Mouse (Mus musculus): Measurements from ENCODE around the gene Utp3. TPM values are rescaled to one million over a fixed set of nuclear protein-coding genes. Genes with fewer than 3 reads are reported as not detected.

Utp3 gene
- 42.0 and 46.2 TPM in 2 replicates for polyA plus RNA-seq (2014; fragmentation: Nextera tagmentation; extraction: Ambion mirVana)

DNA sequence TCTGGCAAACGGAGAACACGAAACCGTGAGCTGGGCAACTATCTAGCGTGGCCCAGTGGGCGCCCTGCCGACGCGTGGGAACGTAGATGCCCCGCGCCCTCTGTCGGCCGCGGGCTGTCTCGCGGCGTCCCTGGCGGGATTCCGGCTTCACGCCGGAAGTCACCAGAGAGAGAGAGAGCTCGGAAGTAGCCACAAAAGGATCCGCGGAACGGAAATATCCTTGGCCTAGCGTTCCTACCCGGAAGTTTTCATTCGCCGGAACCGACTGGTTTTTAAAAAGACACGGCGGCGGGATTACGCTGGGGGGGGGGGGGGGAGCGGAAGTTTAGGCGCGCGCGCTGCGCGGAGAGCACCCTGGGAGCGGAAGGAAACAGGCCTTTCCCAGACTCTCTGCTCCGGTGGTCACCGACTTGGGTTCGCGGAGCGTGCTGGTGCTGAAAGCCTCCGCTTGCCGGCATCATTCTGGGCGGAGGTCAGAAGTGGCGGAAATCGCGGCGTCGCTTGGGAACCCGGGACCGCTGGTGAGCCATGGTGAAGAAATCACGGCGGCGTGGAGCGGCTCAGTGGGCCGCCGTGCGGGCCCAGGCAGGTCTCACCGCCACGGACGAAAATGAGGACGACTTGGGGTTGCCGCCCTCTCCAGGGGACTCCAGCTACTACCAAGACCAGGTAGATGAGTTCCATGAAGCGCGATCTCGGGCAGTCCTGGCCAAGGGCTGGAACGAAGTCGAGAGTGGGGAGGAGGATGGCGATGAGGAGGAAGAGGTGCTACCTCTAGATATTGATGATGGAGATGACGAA, at the start of gene Utp3:
Gene Utp3 (plus strand): TSS at position 377 of the 801 bp plus-strand sequence.
- Histone ChIP-seq H3K27me3 (ENCODE audit: control insufficient read depth, insufficient read depth, low read length) (no peaks in the 10 kb centered on the region), H3K4me3 (replicated peaks; ENCODE audit: low read depth, low read length) (peak within 1 kb of the TSS; percentile 89), H3K36me3 (ENCODE audit: control insufficient read depth, insufficient read depth, low read length) (no peaks in the 10 kb centered on the region), H3K9me3 (ENCODE audit: control insufficient read depth, low read length) (no peaks in the 10 kb centered on the region), H3K27ac (replicated peaks; ENCODE audit: low read depth, low read length) (peak within 1 kb of the TSS; percentile 82), H3K4me1 (ENCODE audit: control insufficient read depth, insufficient read depth, low read length) (peaks cover 14% of the 10 kb centered on the region), H3K9ac (replicated peaks; ENCODE audit: low read length) (peak within 1 kb of the TSS; percentile 87), H3K4me2 (ENCODE audit: low read length) (peak within 1 kb of the TSS; percentile 96)
- DNase-seq (peak; percentile 99), ATAC-seq (ENCODE audit: low FRiP score, low TSS enrichment) (peak; percentile 96)
- under 1% methylated on average over 76 of the region's 76 CpGs for whole genome bisulfite sequencing

DNA sequence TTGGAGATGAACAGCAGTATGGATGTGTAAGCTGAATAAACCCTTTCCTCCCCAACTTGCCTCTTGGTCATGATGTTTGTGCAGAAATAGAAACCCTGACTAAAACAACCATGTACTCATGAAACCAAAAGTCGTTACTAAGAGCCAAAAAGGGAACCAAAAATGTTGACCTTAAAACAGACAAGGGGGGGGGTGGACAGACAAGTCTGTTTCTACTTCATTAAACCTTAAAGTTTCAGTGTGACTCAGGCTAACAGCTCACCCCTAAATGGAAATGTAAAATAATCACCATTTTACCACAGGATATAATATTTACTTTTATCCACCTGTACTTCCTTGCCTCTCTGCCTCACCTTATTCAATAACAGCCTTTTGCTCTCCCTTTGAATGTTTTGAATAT, 45.7 kb upstream of the Utp3 start:
- WGBS = 70% methylated on average over 1 of the region's 1 CpGs
- Histone ChIP-seq H3K4me2 (ENCODE audit: low read length) (no peak overlapping the region), H3K4me1 (ENCODE audit: control insufficient read depth, insufficient read depth, low read length) (no peaks in the 10 kb centered on the region), H3K9ac (replicated peaks; ENCODE audit: low read length) (no peak overlapping the region), H3K4me3 (replicated peaks; ENCODE audit: low read depth, low read length) (no peak overlapping the region), H3K9me3 (ENCODE audit: control insufficient read depth, low read length) (no peaks in the 10 kb centered on the region), H3K36me3 (ENCODE audit: control insufficient read depth, insufficient read depth, low read length) (no peaks in the 10 kb centered on the region), H3K27ac (replicated peaks; ENCODE audit: low read depth, low read length) (no peak overlapping the region), H3K27me3 (ENCODE audit: control insufficient read depth, insufficient read depth, low read length) (no peaks in the 10 kb centered on the region)
- DNase-seq (no peak), ATAC-seq (ENCODE audit: low FRiP score, low TSS enrichment) (no peak)

DNA sequence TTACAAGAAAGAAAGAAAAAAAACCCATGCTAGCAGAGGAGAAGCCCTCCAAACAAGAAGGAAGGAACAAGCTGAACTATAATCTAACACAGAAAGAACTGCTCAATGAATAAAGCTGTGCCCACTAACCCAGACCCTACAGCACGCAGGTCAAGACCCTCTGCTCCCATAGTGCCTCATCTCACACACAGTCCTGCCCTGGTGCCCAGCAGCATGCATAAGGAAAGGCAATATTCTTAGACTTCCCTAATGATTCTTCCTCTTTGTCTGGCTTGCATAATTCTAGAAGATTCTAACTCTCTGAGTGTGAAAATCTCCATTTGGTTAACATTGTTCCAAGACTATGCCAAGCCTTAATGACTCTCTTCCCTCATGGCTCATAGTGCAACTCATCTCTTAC, 45.3 kb upstream of the Utp3 start:
- WGBS = 76% methylated on average over 1 of the region's 1 CpGs
- no peak overlapping the region for H3K27ac ChIP-seq (replicated peaks; ENCODE audit: low read depth, low read length)
- H3K4me3 ChIP-seq (replicated peaks; ENCODE audit: low read depth, low read length) = no peak overlapping the region
- no peak for ATAC-seq (ENCODE audit: low FRiP score, low TSS enrichment)
- DNase-seq = no peak
- no peaks in the 10 kb centered on the region for H3K4me1 ChIP-seq (ENCODE audit: control insufficient read depth, insufficient read depth, low read length)
- no peaks in the 10 kb centered on the region for H3K36me3 ChIP-seq (ENCODE audit: control insufficient read depth, insufficient read depth, low read length)
- H3K4me2 ChIP-seq (ENCODE audit: low read length) = no peak overlapping the region
- H3K9me3 ChIP-seq (ENCODE audit: control insufficient read depth, low read length) = no peaks in the 10 kb centered on the region
- H3K9ac ChIP-seq (replicated peaks; ENCODE audit: low read length) = no peak overlapping the region
- no peaks in the 10 kb centered on the region for H3K27me3 ChIP-seq (ENCODE audit: control insufficient read depth, insufficient read depth, low read length)

DNA sequence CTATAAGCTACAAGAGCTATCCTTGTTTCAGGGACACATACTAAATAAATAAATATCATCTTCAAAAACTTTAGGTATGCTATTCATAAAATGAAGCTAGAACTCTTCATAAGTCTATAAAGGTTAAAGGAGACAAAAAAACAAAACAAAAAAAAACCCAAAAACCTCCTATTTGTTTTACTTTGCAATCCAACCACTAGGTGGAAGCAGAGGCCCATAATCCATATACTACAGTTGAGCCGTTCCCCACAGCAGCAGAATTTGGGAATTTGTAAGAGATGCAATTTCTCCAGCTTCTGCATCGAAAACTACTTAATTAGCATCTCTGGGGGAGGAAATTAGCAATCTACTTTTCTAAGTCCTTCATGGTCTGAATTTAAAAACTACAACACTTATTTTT, 35.0 kb upstream of the Utp3 start:
- 5% methylated on average over 2 of the region's 2 CpGs for WGBS
- H3K9me3 ChIP-seq (ENCODE audit: control insufficient read depth, low read length) = no peaks in the 10 kb centered on the region

DNA sequence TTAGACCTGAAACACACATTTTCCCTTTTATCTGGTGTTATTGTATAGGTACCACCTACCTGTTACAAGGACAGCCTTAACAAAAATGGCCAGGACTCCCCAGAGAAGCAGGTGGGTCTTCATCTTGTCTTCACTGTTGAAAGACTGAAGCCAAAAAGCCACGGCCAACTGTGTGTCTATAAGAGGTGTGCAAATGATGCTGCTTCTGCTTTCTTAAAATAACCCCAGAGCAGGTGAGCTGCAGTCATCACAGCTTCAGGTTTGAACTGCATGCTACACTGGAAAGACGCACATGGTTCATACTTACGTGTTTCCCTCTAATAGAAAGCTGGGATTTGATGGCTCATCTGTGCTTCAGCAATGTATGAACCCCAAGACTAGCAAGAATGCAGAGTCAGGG, 26.6 kb upstream of the Utp3 start, which contains the start of gene Jchain:
Gene Jchain (minus strand): TSS at position 235 of the 400 bp plus-strand sequence.
- no peak within 1 kb of the TSS for H3K9ac ChIP-seq (replicated peaks; ENCODE audit: low read length)
- no peaks in the 10 kb centered on the region for H3K27me3 ChIP-seq (ENCODE audit: control insufficient read depth, insufficient read depth, low read length)
- ATAC-seq (ENCODE audit: low FRiP score, low TSS enrichment) (no peak), DNase-seq (no peak)
- H3K4me2 ChIP-seq (ENCODE audit: low read length) = no peak within 1 kb of the TSS
- no peak within 1 kb of the TSS for H3K27ac ChIP-seq (replicated peaks; ENCODE audit: low read depth, low read length)
- H3K36me3 ChIP-seq (ENCODE audit: control insufficient read depth, insufficient read depth, low read length) = no peaks in the 10 kb centered on the region
- no peak within 1 kb of the TSS for H3K4me3 ChIP-seq (replicated peaks; ENCODE audit: low read depth, low read length)
- H3K4me1 ChIP-seq (ENCODE audit: control insufficient read depth, insufficient read depth, low read length) = no peaks in the 10 kb centered on the region
- H3K9me3 ChIP-seq (ENCODE audit: control insufficient read depth, low read length) = no peaks in the 10 kb centered on the region
- WGBS = 89% methylated on average over 3 of the region's 3 CpGs

More for the DNA sequence above, 35.0 kb upstream of the Utp3 start:
- ATAC-seq (ENCODE audit: low FRiP score, low TSS enrichment) (no peak), DNase-seq (peak; percentile 83)
- Histone ChIP-seq H3K4me2 (ENCODE audit: low read length) (no peak overlapping the region), H3K9ac (replicated peaks; ENCODE audit: low read length) (no peak overlapping the region), H3K27me3 (ENCODE audit: control insufficient read depth, insufficient read depth, low read length) (no peaks in the 10 kb centered on the region), H3K4me1 (ENCODE audit: control insufficient read depth, insufficient read depth, low read length) (no peaks in the 10 kb centered on the region), H3K4me3 (replicated peaks; ENCODE audit: low read depth, low read length) (no peak overlapping the region), H3K36me3 (ENCODE audit: control insufficient read depth, insufficient read depth, low read length) (no peaks in the 10 kb centered on the region), H3K27ac (replicated peaks; ENCODE audit: low read depth, low read length) (no peak overlapping the region)

DNA sequence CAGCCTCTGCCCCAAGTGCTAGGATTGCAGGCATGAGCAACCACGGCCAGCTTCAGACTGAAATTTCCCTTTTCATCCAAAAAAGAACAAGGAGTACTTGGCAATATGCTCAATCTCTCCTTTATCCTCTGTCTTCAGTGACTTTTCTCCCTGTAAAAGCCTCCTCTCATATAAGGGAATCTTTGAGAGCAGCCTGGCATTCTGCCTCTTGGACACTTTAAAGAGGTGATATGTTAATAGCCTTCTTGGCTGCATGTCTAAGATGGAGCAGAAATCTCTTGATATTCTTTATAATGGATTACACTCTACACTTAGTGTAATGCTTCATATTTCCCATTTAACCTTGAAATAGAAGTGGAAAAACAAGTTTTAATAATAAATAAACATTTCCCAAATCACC, 23.4 kb upstream of the Utp3 start:
- 63% methylated on average over 1 of the region's 1 CpGs for WGBS
- DNase-seq = no peak

DNA sequence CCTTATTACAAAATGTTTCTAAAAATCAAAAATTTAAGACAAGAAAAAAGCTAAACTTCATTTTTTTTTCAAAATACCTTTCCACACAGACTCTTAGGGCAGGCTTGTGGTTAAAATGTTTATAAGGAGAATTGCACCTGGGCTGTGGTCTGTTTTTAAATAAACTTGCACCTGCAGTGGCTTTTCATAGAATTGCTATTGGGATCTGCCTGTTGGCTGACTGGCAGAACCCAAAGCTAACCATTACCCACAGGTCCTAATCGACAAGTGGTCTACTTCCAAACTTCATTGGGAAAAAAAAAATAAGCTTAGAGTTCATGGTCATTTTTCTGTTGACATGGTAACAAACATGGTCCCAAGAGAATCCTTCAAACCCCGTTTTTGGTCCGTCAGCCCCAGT, 19.6 kb upstream of the Utp3 start:
- Histone ChIP-seq H3K27ac (replicated peaks; ENCODE audit: low read depth, low read length) (no peak overlapping the region), H3K9me3 (ENCODE audit: control insufficient read depth, low read length) (no peaks in the 10 kb centered on the region), H3K4me2 (ENCODE audit: low read length) (no peak overlapping the region), H3K27me3 (ENCODE audit: control insufficient read depth, insufficient read depth, low read length) (no peaks in the 10 kb centered on the region), H3K4me1 (ENCODE audit: control insufficient read depth, insufficient read depth, low read length) (no peaks in the 10 kb centered on the region), H3K4me3 (replicated peaks; ENCODE audit: low read depth, low read length) (no peak overlapping the region), H3K36me3 (ENCODE audit: control insufficient read depth, insufficient read depth, low read length) (no peaks in the 10 kb centered on the region), H3K9ac (replicated peaks; ENCODE audit: low read length) (no peak overlapping the region)
- WGBS = 64% methylated on average over 3 of the region's 3 CpGs
- no peak for DNase-seq
- no peak for ATAC-seq (ENCODE audit: low FRiP score, low TSS enrichment)

More for the DNA sequence above, 23.4 kb upstream of the Utp3 start:
- Histone ChIP-seq H3K27me3 (ENCODE audit: control insufficient read depth, insufficient read depth, low read length) (no peaks in the 10 kb centered on the region), H3K36me3 (ENCODE audit: control insufficient read depth, insufficient read depth, low read length) (no peaks in the 10 kb centered on the region), H3K4me1 (ENCODE audit: control insufficient read depth, insufficient read depth, low read length) (no peaks in the 10 kb centered on the region), H3K9me3 (ENCODE audit: control insufficient read depth, low read length) (no peaks in the 10 kb centered on the region), H3K27ac (replicated peaks; ENCODE audit: low read depth, low read length) (no peak overlapping the region), H3K9ac (replicated peaks; ENCODE audit: low read length) (no peak overlapping the region), H3K4me3 (replicated peaks; ENCODE audit: low read depth, low read length) (no peak overlapping the region), H3K4me2 (ENCODE audit: low read length) (no peak overlapping the region)
- ATAC-seq (ENCODE audit: low FRiP score, low TSS enrichment) = no peak

DNA sequence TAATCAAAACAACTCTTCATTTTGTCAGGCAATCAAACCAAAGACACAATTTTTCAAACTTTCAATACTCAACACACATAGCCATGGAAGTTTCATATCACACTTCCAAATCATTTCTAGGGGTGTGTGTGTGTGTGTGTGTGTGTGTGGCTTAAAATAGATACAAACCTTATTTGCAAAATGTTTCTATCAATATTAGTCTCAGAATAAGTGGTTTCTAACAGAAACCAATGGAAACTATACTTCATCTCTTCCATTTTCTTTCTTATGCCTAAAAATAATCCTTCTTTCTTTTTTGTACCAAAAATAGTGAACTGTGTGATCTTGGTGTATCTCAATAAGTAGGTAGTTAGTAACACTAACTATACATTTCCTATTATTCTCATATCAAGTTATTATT, 13.4 kb upstream of the Utp3 start:
- ATAC-seq (ENCODE audit: low FRiP score, low TSS enrichment) = no peak
- Histone ChIP-seq H3K27me3 (ENCODE audit: control insufficient read depth, insufficient read depth, low read length) (no peaks in the 10 kb centered on the region), H3K4me1 (ENCODE audit: control insufficient read depth, insufficient read depth, low read length) (no peaks in the 10 kb centered on the region), H3K4me2 (ENCODE audit: low read length) (no peak overlapping the region), H3K9me3 (ENCODE audit: control insufficient read depth, low read length) (no peaks in the 10 kb centered on the region), H3K9ac (replicated peaks; ENCODE audit: low read length) (no peak overlapping the region), H3K36me3 (ENCODE audit: control insufficient read depth, insufficient read depth, low read length) (no peaks in the 10 kb centered on the region), H3K4me3 (replicated peaks; ENCODE audit: low read depth, low read length) (no peak overlapping the region), H3K27ac (replicated peaks; ENCODE audit: low read depth, low read length) (no peak overlapping the region)
- no peak for DNase-seq

DNA sequence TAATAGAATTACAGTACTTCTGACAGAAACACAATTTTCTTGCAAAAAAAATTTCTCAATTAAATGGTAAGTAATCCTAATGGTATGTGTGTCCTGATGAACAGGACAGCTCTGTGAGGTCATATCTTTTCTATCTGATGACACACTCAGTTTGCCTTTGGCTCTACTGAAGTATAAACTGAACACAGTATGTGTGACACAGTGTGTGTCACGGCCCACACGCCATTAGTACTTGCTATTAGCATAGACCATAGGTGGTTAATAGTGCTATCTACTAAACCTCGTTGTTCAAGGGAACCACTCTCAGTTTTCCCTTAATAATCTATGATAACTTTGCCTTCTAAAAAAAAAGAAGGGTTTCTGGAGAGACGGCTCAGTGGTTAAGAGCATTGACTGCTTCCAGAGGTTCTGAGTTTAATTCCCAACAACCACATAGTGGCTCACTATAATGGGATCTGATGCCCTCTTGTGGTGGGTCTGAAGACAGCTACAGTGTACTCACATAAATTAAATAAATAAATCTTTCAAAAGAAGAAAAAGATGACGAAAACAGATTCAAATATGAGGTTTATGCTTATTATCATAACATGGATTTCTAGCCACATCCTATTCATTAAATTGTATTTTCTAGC, 11.5 kb upstream of the Utp3 start:
- Histone ChIP-seq H3K36me3 (ENCODE audit: control insufficient read depth, insufficient read depth, low read length) (no peaks in the 10 kb centered on the region), H3K4me1 (ENCODE audit: control insufficient read depth, insufficient read depth, low read length) (no peaks in the 10 kb centered on the region), H3K27ac (replicated peaks; ENCODE audit: low read depth, low read length) (no peak overlapping the region), H3K27me3 (ENCODE audit: control insufficient read depth, insufficient read depth, low read length) (no peaks in the 10 kb centered on the region), H3K9ac (replicated peaks; ENCODE audit: low read length) (no peak overlapping the region), H3K9me3 (ENCODE audit: control insufficient read depth, low read length) (no peaks in the 10 kb centered on the region), H3K4me3 (replicated peaks; ENCODE audit: low read depth, low read length) (no peak overlapping the region), H3K4me2 (ENCODE audit: low read length) (no peak overlapping the region)
- ATAC-seq (ENCODE audit: low FRiP score, low TSS enrichment) (no peak), DNase-seq (peak; percentile 68)
- WGBS = 67% methylated on average over 5 of the region's 5 CpGs
